Mouse (Mus musculus) liver, embryonic 14.5 days (tissue): ENCODE measurements around the gene Ehd2.

Source experiments
- CTCF ChIP-seq: IDR thresholded peaks from 2 replicates; pipeline ENCODE4 v1.5.1; 2016; ENCODE audit warnings: antibody characterized with exemption, low read depth, control low read depth
- EP300 ChIP-seq: IDR thresholded peaks from 2 replicates; pipeline ENCODE4 v1.6.1; 2016; ENCODE audit warnings: antibody characterized with exemption, low read depth

GRCm38 (mm10) chr7:15972247-15972646, 4.9 kb upstream of the Ehd2 start:
- no peak for TF ChIP-seq CTCF
- no peak for TF ChIP-seq EP300
